Mouse (Mus musculus) testis, postnatal 10 days (tissue): Measurements from ENCODE around the gene Skor1.
A peak's percentile ranks its signal among the peaks of the same experiment; 100 is the strongest.

ENCODE experiments used
- DNase-seq: peaks from one replicate; pipeline ENCODE4 v3.0.0; 2021; ENCODE audit warnings: low spot score

The Skor1 gene

DNA sequence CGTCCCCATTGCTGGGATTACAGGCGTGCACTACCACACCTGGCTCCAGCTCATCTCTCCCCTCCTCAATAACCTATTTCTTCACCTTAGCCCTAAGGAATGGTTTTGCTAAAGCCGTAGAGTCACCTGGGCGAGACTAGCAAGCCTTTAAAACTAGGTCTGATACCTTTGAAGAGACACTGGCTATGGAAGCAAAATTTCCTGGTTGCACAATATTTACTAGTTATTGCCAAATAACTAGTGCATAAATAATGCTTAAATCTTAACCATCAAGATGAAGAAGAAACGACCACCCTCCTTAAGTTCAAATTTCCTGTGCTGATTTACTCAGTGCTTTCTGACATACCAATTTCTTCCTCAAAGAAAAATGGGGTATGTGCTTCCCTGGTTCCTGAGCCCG lies 15.1 kb downstream of the Skor1 start:
- DNase-seq = no peak

DNA sequence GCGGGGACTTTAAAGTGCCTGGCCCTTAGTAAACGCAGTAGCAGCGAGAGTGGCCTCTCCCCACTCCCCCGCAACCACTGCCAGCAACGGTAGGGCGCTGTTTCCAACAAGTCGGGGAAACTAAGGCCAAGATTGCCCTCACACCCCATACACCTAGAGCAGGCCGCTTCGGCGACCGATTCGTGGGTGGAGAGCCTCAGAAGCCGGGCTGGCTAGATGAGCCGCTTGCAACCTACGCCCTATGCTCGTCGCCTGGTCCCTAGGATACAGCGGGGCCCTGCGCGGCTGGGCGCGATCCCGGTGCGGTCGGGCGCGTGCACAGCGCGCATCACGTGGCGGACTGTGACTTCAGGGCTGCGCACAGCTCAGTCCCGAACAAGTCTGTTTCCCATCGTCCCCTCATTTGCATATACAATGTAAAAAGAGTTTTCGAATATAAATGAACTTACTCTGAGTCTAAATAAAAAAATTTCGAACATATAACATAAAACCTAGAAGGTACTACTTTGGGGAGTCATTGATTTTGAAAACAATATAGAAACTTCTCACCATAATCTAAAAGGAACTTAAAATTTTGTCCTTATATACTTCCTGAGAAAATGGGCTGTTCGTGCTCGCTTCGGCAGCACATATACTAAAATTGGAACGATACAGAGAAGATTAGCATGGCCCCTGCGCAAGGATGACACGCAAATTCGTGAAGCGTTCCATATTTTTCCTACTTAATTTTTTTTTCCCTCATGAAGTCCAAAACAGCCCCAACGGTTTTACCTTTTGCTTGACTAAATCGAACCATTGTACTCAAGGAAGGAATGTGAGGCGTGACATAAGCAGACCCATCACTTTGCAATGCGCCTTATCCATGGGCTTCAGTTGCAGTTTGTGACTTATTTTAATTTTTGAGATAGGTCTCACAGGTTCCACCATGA lies 15.8 kb downstream of the Skor1 start:
- peak; percentile 93 for DNase-seq

DNA sequence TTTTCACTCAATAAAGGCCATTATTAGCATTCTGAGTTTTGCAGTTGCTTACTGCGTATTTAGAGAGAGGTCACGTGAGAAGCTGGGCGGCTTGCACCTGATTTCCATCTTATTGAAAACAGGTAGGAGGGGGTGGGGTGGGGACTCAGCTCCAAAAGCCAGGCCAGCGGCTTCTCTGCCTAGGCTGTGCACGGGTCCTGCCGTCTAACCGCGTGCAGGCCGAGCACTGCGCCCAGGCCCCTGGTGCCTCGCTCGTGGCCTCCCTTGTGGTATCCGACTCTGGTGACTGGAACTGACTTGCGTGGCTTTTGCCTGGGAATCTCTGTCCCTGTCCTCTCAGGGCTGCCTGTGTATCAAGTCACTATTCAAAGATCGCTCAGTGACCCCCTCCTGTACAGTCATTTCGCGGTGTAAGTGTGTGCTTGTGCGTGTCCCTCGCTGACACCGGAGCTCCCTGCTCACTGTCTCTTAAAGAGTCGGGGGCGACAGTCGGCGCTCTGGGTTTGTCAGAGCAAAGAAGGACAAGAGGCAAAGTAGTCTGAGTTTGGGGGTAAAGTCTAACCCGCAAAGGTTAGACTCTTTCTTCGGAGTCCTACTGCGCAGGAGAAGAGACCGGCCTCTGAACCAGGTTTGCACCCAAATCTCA lies 16.7 kb downstream of the Skor1 start:
- DNase-seq = peak; percentile 60

DNA sequence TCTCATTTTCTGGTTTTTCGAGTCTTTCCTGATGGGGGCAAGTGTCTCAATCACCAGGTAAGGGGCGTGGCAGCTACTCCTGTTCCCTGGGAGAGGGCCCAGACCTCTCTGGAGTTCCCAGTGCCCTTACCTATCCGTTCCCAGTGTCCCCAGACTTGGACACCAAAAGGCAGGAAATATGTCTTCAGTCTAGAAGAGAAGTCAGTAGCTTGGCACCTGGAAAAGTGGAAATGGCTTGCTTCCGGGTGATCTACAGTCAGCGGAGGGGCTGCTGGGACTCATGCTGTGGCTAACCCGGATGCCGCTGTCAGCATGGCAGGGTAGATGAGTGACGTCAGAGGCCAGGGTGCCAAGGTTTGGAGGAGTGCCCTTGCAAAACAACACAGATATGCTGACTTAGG lies 19.1 kb downstream of the Skor1 start:
- no peak for DNase-seq

DNA sequence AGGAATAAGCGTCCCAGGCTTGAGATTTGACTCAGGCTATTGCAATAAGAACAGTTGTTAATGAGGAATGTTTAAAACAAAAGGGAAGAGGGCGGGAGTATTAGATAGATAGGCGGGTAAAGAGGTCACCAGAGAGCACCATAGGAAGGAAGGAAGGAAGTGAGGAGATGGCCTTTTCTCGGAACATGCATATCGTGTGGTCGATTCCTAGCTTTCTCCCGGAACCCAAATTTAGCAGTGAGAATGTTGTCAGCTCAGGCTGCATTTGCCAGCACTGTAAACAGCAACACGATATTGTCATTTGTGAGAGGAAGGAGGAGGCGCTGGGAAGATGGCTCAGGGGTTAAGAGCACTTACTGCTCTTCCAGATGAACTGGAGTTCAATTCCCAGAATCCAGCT lies 24.2 kb downstream of the Skor1 start:
- DNase-seq = no peak

DNA sequence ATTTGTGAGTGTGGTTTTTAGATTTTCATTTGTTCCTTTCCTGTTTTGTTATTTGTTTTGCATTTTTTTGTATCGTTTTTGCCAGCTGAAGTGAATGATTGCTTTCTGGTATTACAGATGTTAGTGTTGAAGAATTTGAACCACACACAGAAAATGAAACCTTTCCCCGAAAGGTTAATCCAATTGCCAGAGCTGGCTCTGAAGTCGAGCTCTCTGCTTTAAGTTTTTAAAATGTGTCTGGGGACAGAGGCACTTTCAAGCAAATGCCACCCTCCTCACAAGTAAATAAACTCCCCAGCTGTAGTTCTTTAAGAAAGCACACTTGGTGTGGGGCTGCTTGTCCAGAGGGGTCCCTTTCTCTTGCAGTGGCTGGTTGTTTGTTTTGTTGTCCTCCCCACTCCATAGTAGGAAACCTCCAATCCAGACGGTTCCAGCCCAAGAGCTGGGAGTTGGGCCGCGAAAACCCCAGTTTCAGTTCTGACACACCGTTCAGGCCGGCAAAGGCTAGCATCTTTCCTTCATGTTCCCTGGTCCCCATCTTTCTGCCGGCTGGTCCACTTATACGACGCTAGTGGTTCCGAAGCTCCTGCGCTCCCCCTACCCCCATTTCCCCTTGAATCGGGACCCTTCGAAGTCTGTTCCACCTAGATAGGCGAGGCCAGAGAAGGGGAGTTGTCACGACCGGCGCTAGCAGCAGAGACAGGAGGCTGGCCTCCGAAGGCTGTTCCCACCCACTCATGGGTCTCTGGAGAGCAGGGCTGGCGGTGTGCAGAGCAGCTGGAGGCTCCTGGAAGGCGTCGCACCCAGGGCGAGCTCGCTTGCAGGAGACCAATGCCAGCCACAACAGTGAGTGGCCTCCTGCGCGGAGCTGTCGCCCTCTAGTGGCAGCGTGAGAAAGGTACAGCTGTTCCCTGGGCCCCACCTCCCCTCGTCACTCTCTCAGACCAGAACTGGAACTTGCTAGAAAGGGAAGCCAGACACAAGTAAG lies 25.0 kb downstream of the Skor1 start:
- peak; percentile 93 for DNase-seq

DNA sequence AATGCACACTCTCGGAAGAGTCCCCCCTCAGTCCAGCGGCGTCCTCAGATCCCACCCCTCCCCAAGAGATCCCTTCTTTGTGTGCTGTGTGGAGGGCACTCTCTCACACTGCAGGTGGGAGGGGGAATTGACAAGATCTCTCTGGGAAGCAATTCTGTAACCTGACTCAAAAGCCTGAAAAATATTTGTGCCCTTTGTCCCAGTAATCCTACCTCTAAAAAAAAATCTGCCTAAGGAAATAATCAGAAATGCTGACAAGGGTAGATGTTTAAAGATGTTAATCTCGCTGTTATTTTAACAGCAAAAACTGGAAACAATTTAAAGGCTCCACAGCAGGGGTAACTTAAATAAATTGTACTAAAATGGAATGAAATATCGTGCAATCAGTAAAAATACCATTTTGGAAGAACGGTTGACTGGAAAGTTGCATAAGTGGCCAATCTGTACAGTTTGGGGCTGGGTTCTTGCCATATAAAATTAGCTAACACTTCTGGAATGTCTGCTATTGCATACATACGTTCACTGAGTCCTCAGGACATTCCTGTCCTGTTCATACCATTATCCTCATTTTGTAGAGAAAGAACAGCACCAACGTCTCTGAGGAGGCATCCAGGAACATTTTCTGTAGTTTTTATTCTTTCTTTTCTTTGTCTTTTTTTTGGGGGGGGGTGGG lies 26.5 kb downstream of the Skor1 start:
- DNase-seq = no peak

DNA sequence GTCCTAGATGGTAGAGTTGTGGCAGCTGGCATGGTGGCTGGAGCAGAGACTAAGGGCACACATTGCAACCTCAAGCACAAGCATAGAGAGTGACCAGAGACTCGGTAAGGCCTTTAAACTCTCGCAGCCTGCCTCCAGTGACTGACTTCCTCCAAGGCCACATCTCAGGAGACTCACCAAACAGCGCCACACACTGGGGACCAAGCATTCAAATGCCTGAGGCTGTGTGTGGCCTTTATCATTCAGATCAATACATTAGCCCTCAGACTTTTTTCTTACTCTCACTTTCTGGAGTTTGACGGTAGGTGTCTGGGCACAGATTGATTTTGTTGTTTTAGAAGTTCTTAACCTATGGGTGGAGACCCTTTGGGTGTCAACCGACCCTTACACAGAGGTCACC lies 30.4 kb downstream of the Skor1 start:
- DNase-seq = no peak

DNA sequence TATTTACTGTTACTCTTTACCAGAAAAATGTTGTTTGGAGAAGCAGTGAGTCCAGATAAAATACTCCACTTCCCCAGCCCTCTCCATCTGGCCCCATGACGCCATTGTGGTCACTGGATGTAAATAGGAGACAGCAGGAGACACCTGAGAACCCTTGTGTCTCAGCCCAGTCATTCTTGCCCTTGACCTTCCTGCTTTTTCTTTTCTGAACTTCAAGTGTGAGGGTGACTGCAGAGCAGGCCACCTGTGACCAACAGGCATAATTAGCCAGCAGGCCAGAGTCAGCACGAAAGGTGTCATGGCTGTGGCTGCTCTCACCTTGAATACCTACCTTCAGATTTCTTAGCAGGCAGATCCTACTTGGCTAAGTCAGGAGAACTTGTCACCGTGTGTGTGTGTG lies 36.2 kb downstream of the Skor1 start:
- no peak for DNase-seq

DNA sequence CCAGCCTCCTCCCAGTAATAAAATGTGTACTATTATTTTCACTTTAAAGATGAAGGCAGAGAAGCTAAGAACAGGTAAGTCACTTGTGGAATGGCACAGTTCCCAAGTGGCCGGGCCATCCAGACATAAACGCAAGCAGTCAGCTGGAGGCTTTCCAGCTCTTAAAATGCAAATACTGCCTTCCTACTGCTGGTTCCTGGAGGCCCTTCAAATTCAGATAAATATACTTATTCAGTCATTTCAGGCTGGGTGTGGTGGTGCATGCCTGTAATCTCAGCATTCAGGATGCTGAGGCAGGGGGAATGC lies 39.0 kb downstream of the Skor1 start:
- DNase-seq = no peak

DNA sequence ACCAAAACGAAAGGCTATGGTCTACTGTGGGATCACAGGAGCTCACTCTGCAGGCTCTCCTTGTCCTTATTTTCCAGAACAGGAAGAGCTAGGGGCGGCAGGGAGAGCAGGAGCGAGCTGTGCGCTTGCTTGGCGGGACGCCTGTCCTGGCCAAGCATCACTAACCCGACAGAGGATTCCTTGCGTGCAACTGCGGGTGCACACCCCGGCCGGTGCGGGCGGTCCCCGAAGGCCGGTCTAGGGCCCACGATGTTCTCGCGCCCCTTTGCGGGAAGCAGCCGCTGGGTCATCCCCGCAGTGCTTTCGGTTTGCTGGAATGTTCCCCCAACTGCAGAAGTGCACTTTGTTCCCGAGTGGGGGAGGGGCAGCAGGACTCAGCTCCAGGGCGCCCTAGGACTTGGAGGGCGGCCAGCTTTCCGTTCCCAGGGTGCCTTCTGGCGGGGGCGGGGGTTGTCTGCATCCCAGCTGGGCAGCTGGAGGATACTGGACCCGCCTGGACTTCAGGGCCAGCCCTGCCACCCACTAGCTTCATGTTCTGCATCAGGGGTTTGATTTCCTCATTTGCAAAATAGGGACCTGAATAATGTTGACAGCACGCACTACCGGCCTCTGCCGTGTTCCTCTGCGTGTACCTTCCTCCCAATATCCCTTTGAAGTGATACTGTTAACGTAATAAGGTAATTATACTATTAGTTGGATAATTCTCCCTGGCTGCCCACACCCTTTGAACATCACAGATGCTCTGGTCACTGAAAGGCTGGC lies 39.6 kb downstream of the Skor1 start:
- DNase-seq = peak; percentile 99

DNA sequence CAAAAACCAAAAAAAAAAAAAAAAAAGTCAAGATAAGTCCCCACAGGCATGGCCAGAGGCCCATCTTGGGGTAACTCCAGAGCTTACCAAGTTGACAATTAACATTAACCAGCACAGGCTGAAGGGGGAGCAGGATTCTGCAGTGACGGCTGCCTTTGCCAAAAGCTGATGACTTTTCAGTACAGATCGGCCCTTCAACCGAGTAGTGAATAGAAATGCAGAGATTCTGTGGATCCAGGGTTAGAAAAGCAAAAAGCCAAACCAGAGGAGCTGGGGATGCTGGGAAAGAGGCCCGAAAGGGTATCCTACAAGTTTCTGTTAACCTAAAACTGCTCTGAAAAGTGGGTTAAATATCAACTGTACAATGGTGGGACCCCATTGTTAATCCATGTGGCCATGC lies 40.2 kb downstream of the Skor1 start:
- peak; percentile 46 for DNase-seq

DNA sequence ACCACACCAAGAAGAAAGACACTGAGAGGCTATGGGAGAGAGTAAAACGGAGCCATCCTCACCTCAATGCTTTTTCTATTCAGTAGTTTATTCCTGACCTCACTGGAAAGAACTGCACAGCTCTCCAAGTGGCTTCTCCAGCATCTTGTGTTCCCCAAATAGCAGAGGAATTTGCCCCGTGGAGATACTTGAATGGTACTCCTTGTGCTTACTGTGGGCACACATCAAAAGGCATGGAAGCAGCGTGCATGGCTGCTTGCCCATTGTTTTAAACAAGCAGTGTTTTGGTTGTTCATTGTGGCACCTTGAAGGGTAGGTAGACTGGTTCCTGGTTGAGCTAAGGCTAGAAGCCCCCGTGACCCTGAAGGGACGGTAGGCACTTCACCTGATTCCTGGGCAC lies 48.1 kb downstream of the Skor1 start:
- no peak for DNase-seq

DNA sequence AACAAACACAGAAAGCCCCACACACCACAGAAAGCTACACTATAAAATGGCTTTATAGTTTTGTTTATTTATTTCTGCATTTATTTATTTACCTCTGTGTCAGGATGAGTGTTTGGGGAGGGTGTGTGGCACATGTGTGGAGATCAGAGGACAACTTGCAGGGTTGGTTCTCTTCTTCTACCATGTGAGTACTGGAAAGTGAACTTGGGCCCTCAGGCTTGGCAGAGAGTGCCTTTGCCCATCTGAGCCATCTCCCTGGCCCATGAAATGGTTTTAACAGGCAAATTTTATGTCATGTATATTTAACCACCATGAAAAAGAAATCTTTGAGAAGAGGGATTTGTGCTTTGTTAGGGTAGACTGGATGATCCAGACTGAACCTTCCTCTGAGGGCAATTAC lies 48.9 kb downstream of the Skor1 start:
- DNase-seq = no peak

DNA sequence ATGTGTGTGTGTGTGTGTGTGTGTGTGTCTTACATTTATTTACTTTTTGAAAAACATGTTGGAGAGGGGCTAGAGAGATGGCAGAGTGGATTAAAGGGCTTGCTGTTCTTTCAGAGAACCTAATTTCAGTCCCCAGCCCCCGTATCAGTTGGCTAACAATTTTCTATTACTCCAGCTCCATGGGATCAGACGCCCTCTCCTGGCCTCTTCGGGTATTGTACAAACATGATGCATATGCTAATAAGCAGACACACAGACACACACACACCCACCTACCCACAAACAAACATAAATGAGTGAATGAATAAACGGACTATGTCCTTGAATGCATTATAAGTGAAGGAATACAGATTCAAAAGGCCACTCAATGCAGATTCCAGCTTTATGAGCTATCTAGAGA lies 49.4 kb downstream of the Skor1 start:
- no peak for DNase-seq

DNA sequence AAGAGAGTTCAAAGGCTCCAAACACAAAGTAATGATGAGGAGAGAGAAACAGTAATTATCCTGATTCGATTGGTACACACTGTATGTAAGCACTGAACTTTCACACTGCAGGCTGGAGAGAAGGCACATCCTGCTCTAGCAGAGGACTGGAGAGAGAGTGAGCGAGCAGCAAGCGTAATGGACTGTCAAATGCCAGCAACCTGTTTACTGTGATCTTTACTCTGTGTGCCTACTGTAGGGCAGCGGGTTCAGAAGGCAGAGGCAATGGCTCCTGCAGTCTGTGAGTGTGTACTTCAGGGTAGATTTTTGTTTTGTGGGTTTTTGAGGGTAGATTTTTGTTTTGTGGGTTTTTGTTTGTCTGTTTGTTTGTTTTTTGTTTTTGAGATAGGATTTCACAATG lies 49.9 kb downstream of the Skor1 start:
- no peak for DNase-seq

DNA sequence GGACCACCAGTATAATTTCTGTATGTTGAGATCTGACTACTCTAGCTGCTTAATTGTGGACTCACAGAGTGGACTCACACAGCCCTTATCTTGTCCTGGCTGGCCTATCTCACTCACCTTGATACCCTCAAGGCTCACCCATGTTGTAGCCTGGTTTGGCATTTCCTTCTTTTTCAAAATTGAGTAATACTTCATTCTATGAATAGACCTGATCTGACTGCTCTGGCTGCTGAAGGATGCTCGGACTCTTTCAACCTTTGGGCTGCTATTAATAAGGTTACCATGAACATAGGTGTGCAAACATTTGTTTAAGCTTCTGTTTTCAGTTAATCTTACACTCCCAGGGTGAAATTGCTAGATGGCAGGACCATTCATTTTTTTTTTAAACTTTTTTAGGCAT lies 51.6 kb downstream of the Skor1 start:
- no peak for DNase-seq

DNA sequence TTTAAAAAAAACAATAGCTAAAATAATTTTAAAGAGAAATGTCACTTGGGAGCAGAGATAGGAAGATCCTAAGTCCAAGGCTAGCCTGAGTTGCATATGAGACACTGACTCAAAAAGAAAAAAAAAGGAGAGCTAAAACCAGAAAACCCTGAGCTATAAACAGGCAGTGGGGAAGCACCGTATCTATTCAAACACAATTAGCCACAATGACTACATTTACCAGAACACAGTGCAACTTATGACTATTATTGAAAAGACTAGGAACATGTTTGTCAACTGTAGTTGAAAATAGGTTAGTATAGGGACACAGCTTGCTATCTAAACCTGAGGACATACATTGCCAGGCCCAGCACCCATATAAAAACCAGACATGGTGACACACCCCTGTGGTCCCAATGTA lies 54.7 kb downstream of the Skor1 start:
- no peak for DNase-seq

DNA sequence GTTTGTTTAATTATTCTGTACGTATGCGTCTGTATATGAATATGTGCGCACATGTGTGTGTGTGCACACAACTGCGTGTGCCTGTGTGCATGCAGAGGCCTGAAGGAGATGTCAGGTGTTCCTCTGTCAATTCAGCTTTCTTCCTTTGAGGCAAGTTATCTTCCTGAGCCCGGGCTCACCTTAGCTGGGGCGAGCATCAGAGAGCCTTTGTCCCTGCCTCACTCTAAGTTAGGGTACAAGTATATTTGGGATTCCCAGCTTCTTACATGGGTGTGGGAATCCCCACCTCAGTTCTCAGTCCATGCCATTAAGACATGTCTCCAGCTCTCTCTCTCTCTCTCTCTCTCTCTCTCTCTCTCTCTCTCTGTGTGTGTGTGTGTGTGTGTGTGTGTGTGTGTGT lies 56.2 kb downstream of the Skor1 start:
- DNase-seq = no peak

DNA sequence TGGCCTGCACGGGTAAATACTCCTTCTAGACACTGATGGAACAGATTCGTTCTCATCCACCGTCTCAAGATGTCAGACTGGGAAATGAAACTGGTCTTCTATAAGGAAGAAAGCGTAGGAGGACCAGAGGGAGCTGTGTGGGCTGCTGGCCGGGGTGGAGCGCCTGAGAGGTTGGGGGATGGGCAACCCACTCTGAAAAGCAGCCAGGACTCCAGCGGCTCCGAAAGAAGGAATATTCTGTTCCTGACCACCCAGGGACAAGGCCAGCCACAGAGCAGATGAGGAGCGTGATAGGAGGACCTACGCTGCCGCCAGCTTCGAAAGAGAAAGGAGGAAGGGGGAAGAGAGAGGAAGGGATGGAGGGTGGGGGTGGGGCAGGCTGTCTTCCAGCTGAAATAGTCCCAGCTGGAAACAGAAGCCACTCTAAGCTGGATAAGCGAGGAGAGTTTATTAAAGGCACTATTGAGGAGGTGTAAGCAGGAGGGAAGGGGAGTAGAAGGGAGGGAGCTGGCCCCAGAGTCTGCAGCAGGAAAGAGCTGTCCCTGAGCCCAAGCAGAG lies 56.7 kb downstream of the Skor1 start:
- DNase-seq = peak; percentile 91
